Mouse (Mus musculus) c-Kit-positive CD71-negative TER-119-negative erythroid progenitor cells, embryonic 14.5 days (primary cell): ENCODE measurements around the gene Zfp157.
"Not testable (repeated sequence)": the region's sequence is repeated elsewhere in the genome, so short reads cannot be mapped to it uniquely, and the experiment has no call there.

Experiments used
- DNase-seq: peaks from one replicate; pipeline ENCODE4 v3.0.0-alpha.2; 2013; ENCODE audit warnings: low read depth

The Zfp157 gene

GRCm38 (mm10) chr5:138441286-138442194, at the start of gene Zfp157:
Zfp157 (plus strand) TSS chr5:138441468.
- peak; percentile 75 for DNase-seq

- DNase-seq = no peak
These were observed 43.4 kb upstream of the Zfp157 start for GRCm38 (mm10) chr5:138397795-138398337.

GRCm38 (mm10) chr5:138400431-138400830, 40.8 kb upstream of the Zfp157 start:
- DNase-seq = not testable (repeated sequence)

GRCm38 (mm10) chr5:138458371-138458770, 17.1 kb downstream of the Zfp157 start:
- no peak for DNase-seq

GRCm38 (mm10) chr5:138459107-138459506, 17.8 kb downstream of the Zfp157 start:
- no peak for DNase-seq

- DNase-seq = peak; percentile 41
These were observed 32.3 kb downstream of the Zfp157 start for GRCm38 (mm10) chr5:138473601-138474000.

GRCm38 (mm10) chr5:138504548-138504947, 63.3 kb downstream of the Zfp157 start:
- DNase-seq = not testable (repeated sequence)
